Mouse (Mus musculus) myocyte (in vitro differentiated cells): Measurements from ENCODE around the gene Ctf2.

Experiments used
- REST ChIP-seq: IDR thresholded peaks from one replicate; pipeline ENCODE4 v1.6.1; 2011; ENCODE audit warnings: mild to moderate bottlenecking, control low read depth, moderate library complexity; ENCODE audit not compliant: insufficient read depth, insufficient read length
- USF1 ChIP-seq: IDR thresholded peaks from one replicate; pipeline ENCODE4 v1.6.1; 2011; ENCODE audit warnings: low read depth, mild to moderate bottlenecking, control low read depth, moderate library complexity

- TF ChIP-seq REST (no peak), USF1 (no peak)
These were observed 46.5 kb downstream of the Ctf2 start for GRCm38 (mm10) chr7:127685304-127686018.
